Mouse (Mus musculus) yolk sac, embryonic 10.5 days (tissue): Measurements from ENCODE around the gene Ucn2.
A peak's percentile ranks its signal among the peaks of the same experiment; 100 is the strongest.

Source experiments
- DNase-seq: peaks from one replicate; pipeline ENCODE4 v3.0.0-alpha.2; 2017; ENCODE audit warnings: low spot score

Ucn2 gene

GRCm38 (mm10) chr9:108992620-108993361 is 7.0 kb downstream of the Ucn2 start:
- DNase-seq: no peak

- DNase-seq: peak; percentile 76
Observed at GRCm38 (mm10) chr9:108996411-108996810, 10.6 kb downstream of the Ucn2 start.

GRCm38 (mm10) chr9:108998287-108999166 is 12.7 kb downstream of the Ucn2 start:
- DNase-seq: no peak

GRCm38 (mm10) chr9:108999167-108999526 is 13.3 kb downstream of the Ucn2 start:
- no peak for DNase-seq

GRCm38 (mm10) chr9:109000726-109001125 is 14.9 kb downstream of the Ucn2 start:
- DNase-seq: peak; percentile 54

- no peak for DNase-seq
Observed at GRCm38 (mm10) chr9:109003201-109003600, 17.4 kb downstream of the Ucn2 start.

- no peak for DNase-seq
Observed at GRCm38 (mm10) chr9:109007025-109007780, 21.4 kb downstream of the Ucn2 start.

- no peak for DNase-seq
Observed at GRCm38 (mm10) chr9:109008081-109008480, 22.3 kb downstream of the Ucn2 start.

GRCm38 (mm10) chr9:109008994-109009635 is 23.3 kb downstream of the Ucn2 start:
- no peak for DNase-seq

- no peak for DNase-seq
Observed at GRCm38 (mm10) chr9:109009636-109010315, 24.0 kb downstream of the Ucn2 start.

GRCm38 (mm10) chr9:109010316-109010690 is 24.5 kb downstream of the Ucn2 start:
- no peak for DNase-seq

GRCm38 (mm10) chr9:109015397-109015796 is 29.6 kb downstream of the Ucn2 start:
- no peak for DNase-seq

GRCm38 (mm10) chr9:109016973-109017604 is 31.3 kb downstream of the Ucn2 start:
- DNase-seq: no peak

- DNase-seq: no peak
Observed at GRCm38 (mm10) chr9:109021428-109021827, 35.6 kb downstream of the Ucn2 start.

- no peak for DNase-seq
Observed at GRCm38 (mm10) chr9:109022866-109023685, 37.3 kb downstream of the Ucn2 start.

GRCm38 (mm10) chr9:109027521-109027920 is 41.7 kb downstream of the Ucn2 start:
- no peak for DNase-seq

GRCm38 (mm10) chr9:109028421-109028820 is 42.6 kb downstream of the Ucn2 start:
- no peak for DNase-seq

- no peak for DNase-seq
Observed at GRCm38 (mm10) chr9:109028919-109029318, 43.1 kb downstream of the Ucn2 start.

GRCm38 (mm10) chr9:109030312-109030711 is 44.5 kb downstream of the Ucn2 start:
- no peak for DNase-seq

- no peak for DNase-seq
Observed at GRCm38 (mm10) chr9:109031001-109031400, 45.2 kb downstream of the Ucn2 start.
